Mouse (Mus musculus) gastrocnemius, postnatal 25 days (tissue): Measurements from ENCODE around the gene Gsta3. TPM values are rescaled to one million over a fixed set of nuclear protein-coding genes. Genes with fewer than 3 reads are reported as not detected.

Experiments used
- DNase-seq: peaks from one replicate; pipeline ENCODE4 v3.0.0; 2022
- total RNA-seq, 2 experiments: library from RNA; stranded (reverse); gene quantifications; 1 replicate in 1 of 2; 2 replicates in 1 of 2; pipeline ENCODE4 v1.2.3; 2021

Gsta3 gene
- total RNA-seq, 2 experiments from 2014 or later = 0.26 to 1.7 TPM

GRCm38 (mm10) chr1:21301686-21302085 lies 61.3 kb downstream of the Gsta3 start:
- DNase-seq = no peak

GRCm38 (mm10) chr1:21304174-21304573 lies 63.8 kb downstream of the Gsta3 start:
- no peak for DNase-seq

GRCm38 (mm10) chr1:21304646-21305045 lies 64.3 kb downstream of the Gsta3 start:
- no peak for DNase-seq

GRCm38 (mm10) chr1:21305443-21305842 lies 65.1 kb downstream of the Gsta3 start:
- DNase-seq = no peak

- no peak for DNase-seq
Observed at GRCm38 (mm10) chr1:21314336-21314735, 73.9 kb downstream of the Gsta3 start.

Other genes starting within 250 kb of the Gsta3 start
- 1 to 10 TPM; 4.4 to 5.7 TPM for gene Tram2, start 161.4 kb upstream of the Gsta3 start, total RNA-seq
- gene Tmem14a, start 22.0 kb upstream of the Gsta3 start, total RNA-seq = 1 to 10 TPM in 1 of 2 experiments, under 1 TPM in 1; 0.79 to 1.3 TPM
- not detected for gene Khdc1a, start 109.1 kb downstream of the Gsta3 start, total RNA-seq
- not detected for gene Khdc1c, start 127.7 kb downstream of the Gsta3 start, total RNA-seq
- not detected for gene Khdc1b, start 143.0 kb downstream of the Gsta3 start, total RNA-seq